Mouse (Mus musculus) fibroblast of lung, adult 2 months (primary cell): ENCODE results near the gene Eif2b3.

ENCODE experiments used
- DNase-seq: peaks from one replicate; pipeline ENCODE4 v3.0.0-alpha.2; 2011; ENCODE audit warnings: low read depth

Eif2b3 gene

DNA sequence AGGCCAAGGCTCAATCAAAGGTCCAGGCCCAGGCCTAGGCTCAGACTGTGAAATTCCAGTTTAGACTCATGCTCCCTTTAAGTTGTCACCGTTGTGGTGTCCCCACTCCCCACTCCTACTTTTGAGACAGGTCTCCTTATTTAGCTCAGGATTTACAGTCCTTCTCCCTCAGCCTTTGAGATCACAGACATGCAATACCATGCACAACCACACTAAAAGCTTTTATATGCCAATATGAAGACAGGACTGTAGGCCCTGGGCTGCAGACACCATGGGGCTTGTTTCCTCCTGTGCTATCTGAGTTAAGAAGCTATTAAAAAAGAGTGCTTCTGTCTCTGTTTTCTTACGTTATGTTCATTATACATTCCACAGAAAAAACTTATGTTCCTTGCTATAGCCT is 1.5 kb upstream of the Eif2b3 start:
- no peak for DNase-seq

GRCm38 (mm10) chr4:117018327-117018726 is 875 bp upstream of the Eif2b3 start:
- DNase-seq, result no peak

- no peak for DNase-seq
Observed at GRCm38 (mm10) chr4:117023469-117023868, 4.3 kb downstream of the Eif2b3 start.

DNA sequence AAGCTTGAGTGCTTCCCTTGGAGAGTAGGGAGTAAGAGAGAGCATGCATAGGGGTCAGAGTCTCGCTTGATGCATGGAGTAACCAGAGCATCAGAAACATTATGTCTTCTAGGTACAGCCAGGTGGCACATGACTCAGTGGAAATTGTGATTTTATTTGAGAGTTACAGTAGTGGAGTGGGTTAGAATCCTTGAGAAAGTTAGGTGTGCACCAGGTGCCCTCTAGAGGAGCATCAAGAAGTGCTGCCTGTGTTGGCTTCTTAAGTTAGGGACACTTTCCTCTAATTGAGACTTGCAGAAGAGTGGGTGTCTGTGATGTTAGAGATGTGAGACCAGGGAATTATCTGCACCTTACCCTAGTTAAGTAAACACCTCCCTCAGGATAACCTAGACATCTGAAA is 11.9 kb downstream of the Eif2b3 start:
- no peak for DNase-seq

GRCm38 (mm10) chr4:117039925-117040687 is 20.9 kb downstream of the Eif2b3 start:
- peak; percentile 23 for DNase-seq

- no peak for DNase-seq
Observed at GRCm38 (mm10) chr4:117040791-117041190, 21.6 kb downstream of the Eif2b3 start.

DNA sequence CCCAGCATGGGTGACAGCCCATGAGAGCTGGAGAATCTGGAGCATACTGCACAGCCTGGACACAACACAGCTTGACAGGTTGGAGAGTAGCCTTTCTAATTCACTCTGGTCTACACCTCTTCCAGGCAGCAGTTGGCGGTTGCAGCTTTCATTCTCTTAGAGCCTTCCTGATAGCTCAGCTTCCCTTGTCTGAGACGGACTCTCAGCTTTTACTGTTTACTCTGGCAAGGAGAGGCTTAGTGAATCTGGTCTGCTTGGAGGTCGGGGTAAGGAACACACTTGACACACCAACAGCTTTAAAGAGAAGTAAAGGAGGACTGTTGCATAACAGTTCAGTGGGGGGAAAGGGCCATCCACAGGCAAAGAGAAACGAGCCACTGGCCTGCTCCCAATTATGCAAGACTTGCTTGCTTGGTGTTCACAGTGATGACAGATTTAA is 22.1 kb downstream of the Eif2b3 start:
- peak; percentile 54 for DNase-seq

DNA sequence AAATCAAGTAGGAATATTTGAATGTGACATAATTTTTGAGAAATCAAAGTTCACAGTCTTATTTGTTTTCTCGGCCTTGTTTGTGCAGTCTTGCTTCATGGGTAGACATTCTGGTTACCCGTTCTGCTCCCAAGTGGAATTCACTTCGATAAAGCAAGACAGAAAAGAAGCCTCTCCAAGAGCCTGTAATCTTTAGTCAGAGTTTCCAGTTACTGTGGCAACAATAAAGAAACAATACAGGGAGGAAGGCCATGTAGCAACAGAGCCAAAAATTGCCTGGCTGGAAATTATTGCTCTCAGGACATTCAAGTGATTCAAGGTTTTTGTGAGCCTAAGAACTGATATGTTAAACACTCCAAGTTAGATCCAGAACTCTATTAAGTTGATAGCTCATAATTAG is 29.6 kb downstream of the Eif2b3 start:
- DNase-seq, result peak; percentile 31

GRCm38 (mm10) chr4:117049485-117049884 is 30.3 kb downstream of the Eif2b3 start:
- no peak for DNase-seq

DNA sequence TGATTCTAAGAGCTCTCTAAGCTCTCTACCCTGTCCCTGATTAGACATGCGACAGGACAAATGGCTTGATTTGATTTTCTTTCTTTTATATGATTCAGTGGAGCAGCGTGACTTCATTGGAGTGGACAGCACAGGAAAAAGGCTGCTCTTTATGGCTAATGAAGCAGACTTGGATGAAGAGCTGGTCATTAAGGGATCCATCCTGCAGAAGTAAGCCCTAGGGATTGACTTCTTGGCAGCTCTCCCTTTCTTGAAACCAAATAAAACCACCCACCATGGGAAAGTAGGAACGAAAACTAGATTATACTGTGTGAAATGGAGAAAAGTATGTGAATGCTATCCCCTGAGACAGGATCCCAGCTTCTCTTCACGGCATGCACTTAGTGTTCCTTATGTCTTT is 33.4 kb downstream of the Eif2b3 start:
- DNase-seq, result no peak

DNA sequence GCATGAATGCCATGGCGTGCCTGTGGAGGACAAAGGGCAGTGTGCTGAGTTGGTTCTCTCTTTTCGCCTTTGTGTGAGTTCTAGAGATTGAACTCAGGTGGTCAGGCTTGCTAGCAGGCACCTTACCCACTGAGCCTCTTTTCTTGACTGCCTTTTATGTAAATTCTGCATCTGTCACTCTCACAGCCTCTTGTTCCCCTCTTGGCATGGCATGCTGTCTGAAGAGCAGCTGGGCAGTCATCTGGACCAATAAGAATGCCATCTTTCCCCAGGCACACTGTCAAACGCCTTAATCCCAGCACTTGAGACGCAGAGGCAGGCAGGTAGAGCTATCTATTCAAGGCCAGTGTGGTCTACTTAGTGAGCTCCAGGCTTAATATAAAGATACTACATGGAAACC is 34.8 kb downstream of the Eif2b3 start:
- no peak for DNase-seq

- no peak for DNase-seq
Observed at GRCm38 (mm10) chr4:117056102-117056501, 36.9 kb downstream of the Eif2b3 start.

DNA sequence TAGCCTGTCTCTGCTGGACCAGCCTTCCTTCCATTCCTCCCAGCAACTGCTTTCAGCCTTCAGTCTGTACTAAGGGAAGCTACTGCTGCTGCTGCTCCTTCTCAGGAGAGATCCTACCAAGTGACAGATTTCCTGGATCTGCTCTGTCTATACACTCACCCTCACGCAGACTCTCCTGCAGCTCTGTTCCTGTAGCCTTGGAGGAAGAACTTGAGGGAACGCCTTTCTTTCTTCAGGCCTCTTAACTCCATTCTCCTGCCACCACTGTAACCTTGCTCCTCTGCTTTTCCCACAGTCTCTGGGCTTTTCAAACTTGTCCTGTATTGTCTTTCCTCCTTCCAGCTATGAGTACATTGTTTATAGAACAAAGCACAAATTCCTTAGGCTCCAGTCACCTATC is 37.3 kb downstream of the Eif2b3 start:
- DNase-seq, result no peak

DNA sequence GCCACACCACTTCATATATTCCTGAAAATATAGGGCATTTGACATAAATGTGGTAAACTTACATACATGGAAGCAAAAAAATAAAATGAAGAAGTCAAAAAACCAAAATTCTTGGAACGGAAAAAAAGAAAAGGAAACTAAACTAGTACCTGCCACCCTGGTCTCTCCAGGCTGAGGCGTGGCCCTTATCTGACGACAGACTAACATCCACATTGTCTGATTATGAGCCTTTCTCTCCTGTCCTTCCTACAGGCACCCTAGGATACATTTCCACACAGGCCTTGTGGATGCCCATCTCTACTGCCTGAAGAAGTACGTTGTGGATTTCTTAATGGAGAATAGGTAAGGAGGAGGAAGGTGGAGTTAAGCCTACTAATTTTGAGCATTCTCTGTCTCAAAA is 39.3 kb downstream of the Eif2b3 start:
- DNase-seq, result no peak

DNA sequence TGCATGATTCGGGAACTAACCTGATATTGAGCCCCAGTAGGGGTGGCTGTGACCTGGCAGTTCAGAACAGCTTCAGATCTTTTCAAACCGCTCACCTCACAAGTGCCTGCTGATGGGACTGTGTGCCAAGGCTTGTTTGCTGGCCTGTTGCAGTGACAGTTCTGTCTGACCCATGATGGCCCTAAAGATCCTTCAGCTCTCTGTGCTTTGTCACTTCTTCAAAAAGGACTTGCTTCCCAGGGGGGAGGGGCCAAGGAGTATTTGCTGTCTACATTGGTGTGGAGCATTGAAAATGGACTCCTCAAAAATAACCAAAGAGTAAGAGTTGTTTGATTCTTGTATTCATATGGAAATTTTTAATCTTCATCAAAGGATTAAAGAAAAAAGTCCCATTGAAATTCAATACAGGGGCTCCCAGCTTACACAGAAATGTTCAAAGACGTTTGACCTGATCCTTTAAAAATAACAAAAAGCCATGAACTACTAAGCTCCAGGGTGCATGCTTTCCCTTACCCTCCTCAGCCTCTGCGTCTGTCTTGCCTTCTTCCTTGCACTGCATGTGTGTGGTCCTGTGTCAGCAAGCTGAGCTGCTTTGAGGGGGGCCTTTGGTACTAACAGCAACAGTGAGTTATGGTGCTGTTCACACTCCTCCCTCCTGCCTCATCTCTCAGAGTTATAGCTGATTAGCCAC is 43.6 kb downstream of the Eif2b3 start:
- no peak for DNase-seq

DNA sequence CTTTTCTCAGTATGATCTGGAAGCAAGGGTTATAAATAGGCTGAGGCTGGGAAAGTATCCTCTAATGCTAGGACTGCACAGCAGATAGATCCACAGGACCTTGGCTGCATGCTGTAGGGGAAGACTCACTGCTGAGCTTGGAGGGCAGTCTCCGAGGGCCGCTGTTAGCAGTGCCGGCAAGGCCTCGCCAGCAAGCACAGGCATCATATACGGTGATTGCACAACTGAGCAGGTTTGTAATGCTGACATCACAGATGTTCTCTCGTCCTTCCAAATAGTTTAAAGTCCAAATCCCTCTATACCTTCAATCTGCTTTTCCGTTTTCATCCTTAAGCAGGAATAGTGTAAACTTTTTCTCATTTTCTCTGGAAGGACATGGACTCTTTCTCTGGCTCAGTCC is 48.8 kb downstream of the Eif2b3 start:
- no peak for DNase-seq

- no peak for DNase-seq
Observed at GRCm38 (mm10) chr4:117069647-117070046, 50.4 kb downstream of the Eif2b3 start.

DNA sequence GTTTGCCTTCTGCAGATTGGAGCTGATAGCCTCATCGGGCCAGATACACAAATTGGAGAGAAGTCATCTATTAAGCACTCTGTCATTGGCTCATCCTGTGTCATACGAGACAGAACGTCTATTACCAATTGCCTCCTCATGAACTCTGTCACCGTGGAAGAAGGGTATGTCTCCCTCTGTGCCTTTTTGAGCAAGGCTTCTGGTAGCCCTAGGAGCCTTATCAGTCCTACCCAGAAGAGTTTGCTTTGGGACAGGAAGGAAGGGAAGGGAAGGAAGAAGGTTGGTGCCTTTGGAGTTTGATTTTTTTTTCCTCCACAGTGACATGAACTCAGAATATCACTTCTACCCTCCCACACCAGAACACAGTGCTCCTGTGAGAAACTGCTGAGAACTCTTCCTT is 51.4 kb downstream of the Eif2b3 start:
- no peak for DNase-seq

DNA sequence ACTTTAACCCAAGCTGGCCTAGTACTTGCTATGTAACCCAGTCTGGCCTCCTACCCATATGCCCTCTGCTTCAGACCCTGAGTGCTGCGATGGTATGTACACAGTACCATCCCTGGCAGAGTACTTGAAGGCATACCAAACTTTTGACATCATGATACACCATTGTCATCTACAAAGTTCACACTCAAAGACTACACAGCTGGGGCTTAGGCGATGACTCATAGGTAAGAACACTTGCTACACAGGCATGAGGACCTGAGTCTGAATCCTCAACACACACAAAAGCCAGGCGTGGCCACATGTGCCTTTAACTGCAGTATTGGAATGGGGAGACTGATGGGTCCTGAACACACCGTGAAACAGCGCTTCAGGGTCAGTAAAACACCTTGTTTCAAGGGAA is 52.0 kb downstream of the Eif2b3 start:
- DNase-seq, result no peak

GRCm38 (mm10) chr4:117087948-117088640 is 68.9 kb downstream of the Eif2b3 start:
- DNase-seq, result no peak

DNA sequence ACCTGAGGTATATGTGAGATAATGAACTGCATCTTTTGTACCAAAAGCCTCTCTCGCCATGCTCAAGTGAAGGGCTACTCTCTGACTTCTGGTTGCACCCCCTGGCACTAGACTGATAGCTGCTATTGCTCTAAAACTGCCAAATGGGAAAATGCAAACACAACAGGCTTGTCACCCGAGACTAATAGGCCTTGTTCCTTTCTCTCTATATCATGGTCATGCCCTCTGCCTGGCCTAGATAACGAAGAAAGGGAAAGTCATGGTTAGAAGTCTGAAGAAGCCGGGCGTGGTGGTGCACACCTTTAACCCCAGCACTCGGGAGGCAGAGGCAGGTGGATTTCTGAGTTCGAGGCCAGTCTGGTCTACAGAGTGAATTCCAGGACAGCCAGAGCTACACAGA is 71.4 kb downstream of the Eif2b3 start:
- no peak for DNase-seq

GRCm38 (mm10) chr4:117094626-117095361 is 75.6 kb downstream of the Eif2b3 start:
- DNase-seq, result peak; percentile 27
